In genomic region chr6:51757746-51758145, GRCm38 (mm10) we compare ENCODE assay signal across 19 mouse cellular contexts.
"Had no signal": no experiment of that assay in that cellular context is flagged by ENCODE, and none has a peak within 500 bp of the region (broad histone marks: within the 10 kb centered on the region; RNA-seq: fewer than 3 reads in every experiment).

No protein-coding gene starts in this region.

- H3K27me3 ChIP-seq: limb, embryonic 12.5 days; midbrain, embryonic 12.5 days; midbrain, embryonic 15.5 days; neural tube, embryonic 15.5 days had no signal

- H3K4me1 ChIP-seq: limb, embryonic 15.5 days had no signal

- H3K4me2 ChIP-seq: limb, embryonic 12.5 days; limb, embryonic 15.5 days; liver, embryonic 11.5 days; lung, embryonic 14.5 days; midbrain, embryonic 12.5 days; midbrain, embryonic 15.5 days; neural tube, embryonic 15.5 days had no signal

- DNase-seq: kidney, postnatal 14 days; kidney, postnatal 4 days; liver, postnatal 0 days; lung, embryonic 14.5 days; right cerebral cortex, adult 18-20 months; right cerebral cortex, postnatal 14 days; right cerebral cortex, postnatal 4 days; thymus, adult 2 months; thymus, postnatal 14 days had no signal

- H3K36me3 ChIP-seq: limb, embryonic 12.5 days; limb, embryonic 15.5 days; midbrain, embryonic 12.5 days; midbrain, embryonic 15.5 days; neural tube, embryonic 15.5 days had no signal

- H3K9ac ChIP-seq: limb, embryonic 12.5 days; limb, embryonic 15.5 days; liver, embryonic 14.5 days; liver, postnatal 0 days; lung, embryonic 14.5 days; midbrain, embryonic 12.5 days; midbrain, embryonic 15.5 days; neural tube, embryonic 15.5 days had no signal

- H3K9me3 ChIP-seq: limb, embryonic 12.5 days; limb, embryonic 15.5 days; midbrain, embryonic 12.5 days; midbrain, embryonic 15.5 days; neural tube, embryonic 15.5 days had no signal

- ATAC-seq: liver, postnatal 0 days; lung, postnatal 0 days; midbrain, embryonic 15.5 days had no signal

- H3K4me3 ChIP-seq: limb, embryonic 12.5 days; limb, embryonic 15.5 days; midbrain, embryonic 12.5 days; midbrain, embryonic 15.5 days; neural tube, embryonic 15.5 days had no signal

- H3K27ac ChIP-seq: limb, embryonic 12.5 days; limb, embryonic 15.5 days; liver, embryonic 14.5 days; macrophage; midbrain, embryonic 12.5 days; midbrain, embryonic 15.5 days; neural tube, embryonic 15.5 days; stomach, postnatal 0 days had no signal
